Mouse (Mus musculus) central nervous system, embryonic 11.5 days (tissue): ENCODE results near the gene Hdgf. TPM values are rescaled to one million over a fixed set of nuclear protein-coding genes. Genes with fewer than 3 reads are reported as not detected.

Experiments used
- polyA plus RNA-seq: library from polyadenylated mRNA; depleted of rRNA; stranded (reverse); fragments of >200 nt; gene quantifications from 2 replicates; pipeline ENCODE4 v1.2.3, GENCODE M21; 2012; rRNA removed

The Hdgf gene
- 241 and 830 TPM in 2 replicates for polyA plus RNA-seq

GRCm38 (mm10) chr3:87905880-87906485 lies at the start of gene Hdgf:
Gene Hdgf, plus strand, starts transcription at chr3:87906321.

GRCm38 (mm10) chr3:87885281-87886003 lies 20.7 kb upstream of the Hdgf start, which contains the start of gene Prcc:
Gene Prcc, minus strand, starts transcription at chr3:87885608.

GRCm38 (mm10) chr3:87919336-87920108 lies 13.4 kb downstream of the Hdgf start, which contains the start of gene Mrpl24:
Gene Mrpl24, plus strand, starts transcription at chr3:87919506.

GRCm38 (mm10) chr3:87930078-87930795 lies 24.1 kb downstream of the Hdgf start, which contains the start of the genes Isg20l2 and Rrnad1:
Gene Isg20l2, plus strand, starts transcription at chr3:87930314.
Gene Rrnad1, minus strand, starts transcription at chr3:87930717.

GRCm38 (mm10) chr3:87948378-87949265 lies 42.5 kb downstream of the Hdgf start, which contains the start of gene Crabp2:
Gene Crabp2, plus strand, starts transcription at chr3:87948666.

Other genes starting within 250 kb of the Hdgf start
- 0.40 and 0.42 TPM in 2 replicates for gene Lrrc71, start 157.7 kb upstream of the Hdgf start, polyA plus RNA-seq
- 4.3 and 7.1 TPM in 2 replicates for gene Ntrk1, start 111.2 kb upstream of the Hdgf start, polyA plus RNA-seq
- 1.1 and 1.8 TPM in 2 replicates for gene Insrr, start 109.4 kb upstream of the Hdgf start, polyA plus RNA-seq
- 12.5 and 18.4 TPM in 2 replicates for gene Pear1, start 82.0 kb upstream of the Hdgf start, polyA plus RNA-seq
- gene Sh2d2a, start 59.6 kb upstream of the Hdgf start, polyA plus RNA-seq: 0.02 TPM in 1 of 2 replicates, not detected in the other
- gene Prcc, start 20.7 kb upstream of the Hdgf start, polyA plus RNA-seq: 55.2 and 62.6 TPM in 2 replicates
- 127 and 138 TPM in 2 replicates for gene Mrpl24, start 13.2 kb downstream of the Hdgf start, polyA plus RNA-seq
- 36.5 and 49.1 TPM in 2 replicates for gene Isg20l2, start 24.0 kb downstream of the Hdgf start, polyA plus RNA-seq
- 39.7 and 44.0 TPM in 2 replicates for gene Rrnad1, start 24.4 kb downstream of the Hdgf start, polyA plus RNA-seq
- 308 and 462 TPM in 2 replicates for gene Crabp2, start 42.3 kb downstream of the Hdgf start, polyA plus RNA-seq
- 85.7 and 264 TPM in 2 replicates for gene Nes, start 64.8 kb downstream of the Hdgf start, polyA plus RNA-seq
- 0.38 and 0.47 TPM in 2 replicates for gene Bcan, start 93.9 kb downstream of the Hdgf start, polyA plus RNA-seq
- 0.24 and 0.36 TPM in 2 replicates for gene Hapln2, start 121.3 kb downstream of the Hdgf start, polyA plus RNA-seq
- gene Gpatch4, start 136.8 kb downstream of the Hdgf start, polyA plus RNA-seq: 22.8 and 45.2 TPM in 2 replicates
- gene Naxe, start 152.2 kb downstream of the Hdgf start, polyA plus RNA-seq: 59.9 and 77.1 TPM in 2 replicates
- not detected in 2 replicates for gene Ttc24, start 172.0 kb downstream of the Hdgf start, polyA plus RNA-seq
- 23.1 and 28.6 TPM in 2 replicates for gene Iqgap3, start 175.7 kb downstream of the Hdgf start, polyA plus RNA-seq
- 22.3 and 32.4 TPM in 2 replicates for gene Mef2d, start 236.1 kb downstream of the Hdgf start, polyA plus RNA-seq